Mouse (Mus musculus) ES-E14 (cell line): ENCODE data around the gene Slc25a42.

Source experiments
- HCFC1 ChIP-seq: IDR thresholded peaks from 2 replicates; pipeline ENCODE4 v1.6.1; 2012; ENCODE audit warnings: low read length, inconsistent platforms, borderline replicate concordance; ENCODE audit not compliant: insufficient read depth
- MAFK ChIP-seq: IDR thresholded peaks from 2 replicates; pipeline ENCODE4 v1.6.1; 2014; ENCODE audit warnings: mild to moderate bottlenecking, low read depth, low read length, inconsistent platforms; ENCODE audit not compliant: insufficient read depth
- ZC3H11A ChIP-seq: IDR thresholded peaks from 2 replicates; pipeline ENCODE4 v1.6.1; 2012; ENCODE audit warnings: low read depth, mild to moderate bottlenecking, inconsistent platforms, low read length, borderline replicate concordance
- ZNF384 ChIP-seq: IDR thresholded peaks from 2 replicates; pipeline ENCODE4 v1.6.1; 2012; ENCODE audit warnings: low read depth, low read length, inconsistent platforms

DNA sequence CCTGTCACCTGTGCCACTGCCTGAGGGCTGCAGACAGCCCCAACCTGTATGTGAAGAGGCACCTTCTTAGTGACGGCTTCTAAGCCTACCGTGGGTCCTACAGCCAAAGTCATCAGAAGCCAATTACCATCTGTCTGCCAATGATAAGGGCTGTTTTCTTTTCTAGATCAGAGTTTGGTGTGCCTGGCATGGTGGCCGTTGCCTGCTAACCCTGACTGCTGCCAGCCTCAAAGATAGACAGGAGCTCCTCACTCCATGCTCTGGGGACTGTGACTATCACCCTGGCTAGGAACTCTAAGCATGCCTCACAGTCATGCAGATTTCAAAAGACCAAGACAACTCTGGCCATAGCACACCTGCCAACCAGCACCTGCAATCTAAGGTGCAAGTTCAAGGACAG is 10.7 kb downstream of the Slc25a42 start:
- TF ChIP-seq ZC3H11A (no peak), MAFK (no peak), HCFC1 (no peak), ZNF384 (no peak)
